Mouse (Mus musculus) adrenal gland, adult 2 months (tissue): ENCODE results near the gene Slc45a1. TPM values are rescaled to one million over a fixed set of nuclear protein-coding genes. Genes with fewer than 3 reads are reported as not detected.

Experiments used
- DNase-seq: peaks from one replicate; pipeline ENCODE4 v3.0.0; 2021
- polyA plus RNA-seq: library from polyadenylated mRNA; depleted of rRNA; stranded (reverse); fragments of >200 nt; gene quantifications from 2 replicates; pipeline ENCODE4 v1.2.3, GENCODE M21; 2012
- total RNA-seq, 2 experiments: library from RNA; stranded (reverse); gene quantifications; 2 replicates each; pipeline ENCODE4 v1.2.3; 2021

Slc45a1 gene
- total and polyA plus RNA-seq, 3 experiments: 0.37 to 0.73 (median 0.62) TPM

DNA sequence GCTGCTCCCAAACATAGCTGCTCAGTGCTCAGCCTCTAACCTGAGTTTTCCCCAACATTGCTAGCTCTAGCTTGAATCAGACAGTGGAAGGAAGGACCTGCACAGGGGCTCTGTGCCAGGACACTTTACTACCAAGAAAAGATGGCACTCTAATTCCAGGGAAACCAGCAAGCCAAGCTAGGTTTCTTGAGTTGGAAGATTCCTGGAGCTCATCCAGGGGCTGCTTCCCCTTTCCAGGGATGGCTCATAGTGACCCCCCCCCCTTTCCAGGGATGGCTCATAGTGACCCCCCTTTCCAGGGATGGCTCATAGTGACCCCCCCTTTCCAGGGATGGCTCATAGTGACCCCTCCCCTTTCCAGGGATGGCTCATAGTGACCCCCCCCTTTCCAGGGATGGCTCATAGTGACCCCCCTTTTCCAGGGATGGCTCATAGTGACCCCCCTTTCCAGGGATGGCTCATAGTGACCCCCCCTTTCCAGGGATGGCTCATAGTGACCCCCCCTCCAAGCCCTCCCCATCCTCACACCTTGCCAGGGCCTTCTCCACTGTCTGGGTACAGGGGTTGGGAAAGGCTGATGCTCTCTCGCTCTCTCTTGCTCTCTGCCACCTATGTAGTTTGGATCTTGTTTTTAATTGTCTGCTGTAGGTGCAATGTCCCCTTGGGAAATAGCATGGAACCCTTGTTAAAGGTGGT, 48.5 kb downstream of the Slc45a1 start:
- peak; percentile 66 for DNase-seq

DNA sequence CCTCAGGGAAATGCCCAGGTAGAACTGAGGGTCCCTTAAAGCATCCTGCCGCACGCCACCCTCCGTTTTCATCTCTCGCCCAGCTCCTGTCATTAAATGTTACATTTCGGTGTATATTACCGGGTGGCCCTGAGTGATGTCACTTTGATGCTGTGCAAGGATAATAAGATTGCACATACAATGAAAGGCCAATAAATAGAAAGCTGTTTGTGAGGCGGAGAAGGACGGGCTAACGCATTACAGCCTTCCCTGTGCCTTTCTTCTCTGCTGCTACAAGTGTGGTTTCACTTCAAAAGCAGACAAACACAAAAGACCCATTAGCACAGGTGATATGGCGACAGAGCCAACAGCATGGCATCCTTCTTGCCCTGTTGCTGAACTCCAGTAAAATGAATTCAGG, 50.5 kb downstream of the Slc45a1 start:
- DNase-seq: peak; percentile 14

DNA sequence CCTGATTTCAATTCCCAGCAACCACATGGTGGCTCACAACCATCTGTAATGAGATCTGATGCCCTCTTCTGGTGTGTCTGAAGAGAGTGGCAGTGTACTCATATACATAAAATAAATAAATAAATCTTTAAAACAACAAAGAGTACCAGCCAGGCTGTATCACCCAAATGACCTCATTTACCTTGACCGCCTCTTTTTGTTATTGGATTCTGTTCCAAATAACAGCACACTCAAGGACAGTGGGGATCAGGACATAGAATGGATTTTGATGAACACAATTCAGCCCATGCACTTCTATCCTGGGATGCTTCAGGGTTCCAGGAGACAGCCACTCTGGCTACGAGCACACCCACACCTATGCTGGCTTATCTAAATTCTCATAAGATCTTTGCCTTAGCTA, 51.5 kb downstream of the Slc45a1 start:
- peak; percentile 28 for DNase-seq

GRCm38 (mm10) chr4:150599119-150599992, 52.6 kb downstream of the Slc45a1 start:
- DNase-seq: peak; percentile 4

DNA sequence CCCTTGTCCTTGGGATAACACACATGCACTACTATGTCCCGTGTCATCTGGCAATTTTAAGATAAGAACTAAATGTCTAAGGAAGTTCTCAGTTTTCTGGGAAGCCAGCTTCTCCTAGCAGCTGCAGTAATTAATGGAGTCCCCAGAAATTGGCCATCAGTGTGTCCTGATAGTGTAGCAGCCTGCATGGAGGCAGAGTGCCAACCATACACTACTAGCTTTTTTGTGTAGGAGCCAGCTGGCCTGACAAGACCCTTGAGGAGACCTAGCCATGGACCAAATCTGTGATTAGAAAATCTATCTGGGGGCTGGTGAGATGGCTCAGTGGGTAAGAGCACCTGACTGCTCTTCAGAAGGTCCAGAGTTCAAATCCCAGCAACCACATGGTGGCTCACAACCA, 53.3 kb downstream of the Slc45a1 start:
- DNase-seq: peak; percentile 50

DNA sequence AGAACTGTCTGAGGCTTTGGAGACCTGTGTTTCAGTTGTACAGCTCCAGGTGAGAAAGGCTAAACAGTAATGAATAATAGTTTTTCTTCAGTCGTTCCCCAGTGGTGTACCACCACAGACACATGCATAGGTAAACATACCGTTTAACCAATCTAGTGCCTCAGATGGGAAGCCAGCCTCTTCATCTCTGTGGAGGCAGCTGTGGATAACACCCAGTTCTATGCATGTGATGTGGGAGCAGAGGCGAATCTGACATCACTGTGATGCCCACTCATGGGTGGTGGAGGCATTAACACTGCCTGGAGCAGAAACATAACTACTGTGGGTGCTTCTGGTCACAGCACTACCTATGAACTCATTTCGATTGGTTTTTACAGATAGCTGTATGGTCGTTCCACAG, 56.0 kb downstream of the Slc45a1 start:
- DNase-seq: no peak

DNA sequence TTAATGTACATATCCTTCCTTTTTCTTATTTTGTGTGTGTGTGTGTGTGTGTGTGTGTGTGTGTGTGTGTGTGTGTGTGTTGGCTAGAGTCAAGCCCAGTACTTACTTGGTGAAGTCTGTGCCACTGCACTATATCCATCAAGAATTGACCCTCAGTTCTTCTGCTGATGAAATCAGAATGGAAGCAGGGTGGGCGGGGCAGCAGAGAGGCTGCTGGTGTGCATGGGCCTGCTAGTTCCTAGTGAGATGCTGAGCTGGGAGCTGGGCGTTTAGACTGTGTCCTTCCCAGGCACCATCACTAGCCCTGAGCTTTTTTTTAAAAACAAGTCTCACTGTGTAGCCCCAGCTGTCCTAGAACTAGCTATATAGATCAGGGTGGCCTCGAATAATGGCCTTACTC, 56.9 kb downstream of the Slc45a1 start:
- DNase-seq: no peak

DNA sequence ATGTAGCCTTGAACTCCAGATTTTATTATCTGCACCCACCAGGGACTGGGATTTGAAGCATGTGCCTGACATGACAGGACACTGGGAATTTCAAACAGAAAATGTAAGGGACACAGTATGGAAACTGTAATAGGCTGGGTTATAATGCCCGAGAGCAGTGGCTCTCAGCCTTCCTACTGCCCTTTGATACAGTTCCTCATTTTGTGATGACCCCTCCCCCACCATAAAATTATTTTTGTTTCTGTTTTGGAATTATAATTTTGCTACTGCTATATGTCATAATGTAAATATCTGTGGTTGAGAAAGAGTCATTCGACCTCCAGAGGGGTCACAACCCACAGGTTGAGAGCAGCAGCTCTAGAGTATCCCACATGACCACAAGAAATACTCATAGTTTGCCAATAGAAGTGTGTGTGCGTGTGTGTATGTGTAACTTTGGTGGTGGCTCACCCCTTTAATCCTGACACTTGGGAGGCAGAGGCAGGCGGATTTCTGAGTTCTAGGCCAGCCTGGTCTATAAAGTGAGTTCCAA, 57.6 kb downstream of the Slc45a1 start:
- DNase-seq: no peak

DNA sequence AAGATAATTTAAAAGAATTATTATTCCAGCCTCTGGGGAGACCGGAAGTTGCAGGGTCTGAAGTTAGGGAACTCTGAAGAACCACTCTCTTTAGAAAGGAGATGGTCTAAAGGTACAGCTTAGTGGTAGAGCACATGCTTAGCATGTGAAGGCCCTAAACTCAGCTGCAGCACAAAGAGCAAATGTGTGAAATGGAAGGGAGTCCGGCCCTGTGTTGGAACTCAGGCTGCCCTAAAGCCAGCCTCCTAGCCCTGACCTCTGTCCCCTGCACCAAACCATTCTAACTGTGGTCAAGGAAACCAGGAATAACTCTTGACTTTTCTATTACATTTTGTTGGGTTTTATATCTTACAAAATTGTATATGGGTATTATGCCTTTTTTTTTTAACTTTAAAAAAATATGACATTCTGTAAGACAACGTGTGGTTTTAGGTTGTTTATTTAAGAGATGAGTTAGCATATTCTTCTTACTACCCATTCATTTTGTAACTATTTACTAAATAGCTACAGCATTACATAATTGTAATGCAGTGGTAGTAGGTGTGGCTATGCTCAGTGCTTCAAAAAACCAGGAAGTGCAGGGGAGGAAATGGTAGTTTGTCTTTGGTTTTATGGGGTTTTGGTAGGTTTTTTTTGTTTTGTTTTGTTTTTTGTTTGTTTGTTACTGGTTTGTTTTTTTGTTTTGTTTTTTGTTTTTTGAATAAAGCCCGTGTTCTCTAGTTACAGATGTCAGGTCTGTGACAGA, 58.3 kb downstream of the Slc45a1 start:
- DNase-seq: no peak

DNA sequence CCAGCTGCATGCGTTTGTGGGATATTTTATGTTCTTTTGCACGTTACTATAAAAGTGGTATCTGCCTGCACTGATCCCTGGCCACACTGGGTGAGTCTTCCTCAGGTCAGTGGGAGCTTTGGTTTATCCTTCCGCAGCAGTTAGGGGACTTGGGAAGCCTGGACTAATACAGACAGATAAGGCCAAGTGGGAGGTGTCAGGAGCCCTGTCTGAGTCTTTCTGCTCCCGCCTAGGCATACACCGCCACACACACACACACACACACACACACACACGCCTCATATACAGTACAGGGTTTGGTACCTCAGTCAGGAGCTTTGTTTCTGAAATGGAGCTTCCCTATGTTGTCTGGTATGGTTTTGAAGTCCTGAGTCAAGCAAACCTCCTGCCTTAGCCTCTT, 59.9 kb downstream of the Slc45a1 start:
- no peak for DNase-seq

- no peak for DNase-seq
These were observed 60.4 kb downstream of the Slc45a1 start for GRCm38 (mm10) chr4:150591602-150592001.

DNA sequence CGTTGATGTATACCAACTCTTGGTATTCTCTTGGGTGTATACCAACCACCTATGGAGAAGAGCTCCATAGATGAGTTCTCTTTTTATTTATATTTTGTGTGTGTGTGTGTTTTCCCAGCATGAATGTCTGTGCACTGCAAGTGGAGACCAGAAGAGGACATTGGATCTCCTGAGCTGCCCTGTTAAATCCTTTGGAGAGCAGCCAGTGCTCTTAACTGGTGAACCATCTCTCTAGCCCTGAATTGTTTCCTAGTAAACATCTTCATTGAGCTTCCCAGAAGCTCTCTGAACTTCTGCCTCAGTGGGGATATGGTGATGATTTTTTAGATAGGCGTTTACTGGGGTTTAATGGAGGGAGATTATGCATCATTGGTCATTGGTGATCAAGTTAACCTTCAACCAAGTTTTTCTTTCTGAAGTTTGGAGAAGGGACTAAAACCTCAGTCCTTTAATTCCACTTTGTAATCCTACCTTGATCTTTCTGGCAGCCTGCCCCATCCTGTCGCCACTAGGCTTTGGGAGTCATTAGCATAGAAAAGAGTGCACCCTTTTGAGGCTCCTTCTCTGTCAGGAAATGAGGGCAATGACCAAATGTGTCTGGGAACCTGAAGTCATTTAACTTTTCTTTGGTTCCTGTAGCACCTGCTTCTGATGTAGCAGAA, 61.2 kb downstream of the Slc45a1 start:
- no peak for DNase-seq

DNA sequence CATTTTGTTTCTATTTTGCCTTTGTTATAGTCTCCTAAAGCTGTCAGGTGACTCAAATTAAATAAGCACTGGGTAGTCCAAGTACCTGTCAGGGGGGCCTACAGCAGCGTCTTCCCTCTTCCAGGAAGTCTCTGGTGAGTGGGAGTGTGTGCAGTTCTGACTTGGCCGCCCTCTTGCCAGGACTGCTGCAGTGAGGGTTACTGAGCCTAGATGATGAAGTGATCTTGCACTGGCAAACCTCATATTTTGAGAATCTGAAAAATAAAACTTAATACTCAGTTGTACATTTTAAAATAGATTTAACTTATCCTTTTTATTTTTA, 63.7 kb downstream of the Slc45a1 start:
- DNase-seq: no peak

DNA sequence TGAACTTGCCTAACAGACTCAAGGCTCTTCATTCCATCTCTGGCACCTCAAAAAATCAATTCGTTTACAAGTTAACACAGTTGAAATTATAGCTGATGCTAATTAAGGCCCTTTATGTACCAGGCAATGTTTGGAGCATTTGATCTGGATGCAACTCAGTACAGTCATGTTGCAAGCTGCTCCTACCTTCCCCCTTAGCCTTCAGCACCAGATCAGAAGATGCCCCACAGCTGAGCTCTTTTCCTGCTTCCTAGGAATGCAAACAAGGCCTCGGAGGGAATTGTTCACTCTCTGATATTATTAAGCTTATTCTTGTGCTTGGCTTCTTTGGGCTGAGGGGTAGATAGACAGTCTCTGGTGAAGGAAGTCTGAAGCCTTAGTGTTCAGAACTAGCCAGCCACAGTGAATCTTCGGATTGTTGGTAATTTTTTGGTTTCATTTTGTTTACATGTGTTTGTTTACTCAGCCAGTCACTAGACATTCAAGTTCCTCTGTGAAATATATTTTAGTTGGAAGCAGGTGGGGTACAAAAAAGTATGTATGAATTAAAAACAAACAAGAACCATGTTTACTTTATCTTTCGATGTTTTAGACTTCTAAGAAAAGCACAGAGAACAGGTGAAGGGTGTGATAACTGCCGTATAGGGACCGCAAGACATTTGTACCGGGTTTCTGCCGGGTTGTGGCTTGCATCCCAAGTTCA, 64.2 kb downstream of the Slc45a1 start:
- no peak for DNase-seq

- DNase-seq: no peak
These were observed 65.7 kb downstream of the Slc45a1 start for GRCm38 (mm10) chr4:150586275-150586674.

DNA sequence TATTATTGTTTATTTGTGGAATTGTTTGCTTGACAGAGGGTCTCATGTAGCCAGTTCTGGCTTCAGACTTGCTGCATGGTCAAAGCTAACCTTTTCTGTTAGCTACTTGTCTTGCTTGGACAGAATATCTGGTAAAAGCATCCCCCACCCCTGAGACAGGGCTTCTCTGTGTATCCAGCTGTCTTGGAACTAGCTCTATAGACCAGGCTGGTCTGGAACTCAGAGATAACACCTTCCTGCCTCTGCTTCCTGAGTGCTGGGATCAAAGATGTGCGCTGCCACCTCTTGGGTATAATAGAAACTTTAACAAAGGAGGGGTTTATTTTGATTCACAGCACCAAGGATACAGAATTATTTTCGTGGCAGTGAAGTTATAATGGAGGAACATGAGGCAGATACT, 66.2 kb downstream of the Slc45a1 start:
- no peak for DNase-seq

DNA sequence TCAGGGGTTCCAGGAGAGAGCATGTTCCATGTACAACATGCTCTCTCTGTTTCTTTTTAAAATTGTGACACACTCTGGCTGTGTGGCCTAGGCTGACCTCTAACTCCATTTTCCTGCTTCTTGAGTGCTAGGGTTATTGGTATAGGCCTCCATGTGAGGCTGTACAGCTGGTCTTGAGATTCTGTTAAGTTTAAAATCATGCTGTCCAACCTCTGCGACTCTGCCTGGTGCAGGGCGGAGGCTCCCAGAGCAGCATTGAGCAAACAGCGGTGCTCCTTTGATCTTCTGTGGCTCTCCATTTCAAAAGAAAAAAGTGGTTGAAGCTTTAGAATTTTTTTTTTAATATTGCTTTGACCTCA, 68.2 kb downstream of the Slc45a1 start:
- DNase-seq: no peak

DNA sequence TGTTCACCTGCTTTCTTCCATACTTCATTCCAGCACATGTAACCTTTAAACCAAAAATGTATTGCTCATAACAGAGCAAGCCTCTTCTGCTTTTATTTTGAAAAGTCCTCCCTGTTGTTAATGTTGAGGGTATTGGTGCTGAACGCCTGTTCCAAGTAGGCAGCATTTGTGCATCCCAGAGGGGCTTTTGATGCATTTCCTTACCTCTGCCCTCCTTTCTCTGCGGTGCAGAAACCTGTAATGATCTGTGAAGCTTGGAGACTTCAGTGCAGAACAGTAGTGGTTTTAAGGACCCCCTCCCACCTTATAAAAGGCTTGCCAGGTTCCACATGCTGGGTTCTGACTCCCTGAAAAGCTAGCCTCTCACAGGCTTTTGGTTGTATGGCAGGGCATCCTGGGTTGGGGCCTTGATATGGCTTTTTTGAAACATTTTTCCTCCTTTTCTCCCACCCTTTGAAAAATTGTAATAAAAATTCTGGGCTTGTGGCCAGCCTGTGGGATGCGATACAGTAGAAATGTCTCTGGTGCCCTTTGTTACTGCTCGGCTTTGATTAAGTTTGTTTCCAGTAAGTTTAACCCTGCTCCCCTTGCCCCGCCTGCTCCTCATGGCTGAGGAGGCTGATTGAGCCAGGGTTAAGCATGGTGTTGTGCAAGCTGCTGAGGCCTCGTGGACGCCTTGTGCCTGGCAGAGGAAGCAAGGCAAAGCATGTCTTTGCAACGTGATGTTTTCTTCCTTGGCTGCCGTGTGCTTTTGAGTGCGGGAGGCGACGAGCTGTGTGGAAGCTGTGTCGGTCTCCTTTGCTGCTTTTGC, 68.8 kb downstream of the Slc45a1 start:
- DNase-seq: peak; percentile 91

GRCm38 (mm10) chr4:150581931-150582723, 69.8 kb downstream of the Slc45a1 start:
- no peak for DNase-seq
